Mouse (Mus musculus) liver, embryonic 14.5 days (tissue): Measurements from ENCODE around the gene Actb.

ENCODE experiments used
- CTCF ChIP-seq: IDR thresholded peaks from 2 replicates; pipeline ENCODE4 v1.5.1; 2016; ENCODE audit warnings: antibody characterized with exemption, low read depth, control low read depth
- EP300 ChIP-seq: IDR thresholded peaks from 2 replicates; pipeline ENCODE4 v1.6.1; 2016; ENCODE audit warnings: antibody characterized with exemption, low read depth

DNA sequence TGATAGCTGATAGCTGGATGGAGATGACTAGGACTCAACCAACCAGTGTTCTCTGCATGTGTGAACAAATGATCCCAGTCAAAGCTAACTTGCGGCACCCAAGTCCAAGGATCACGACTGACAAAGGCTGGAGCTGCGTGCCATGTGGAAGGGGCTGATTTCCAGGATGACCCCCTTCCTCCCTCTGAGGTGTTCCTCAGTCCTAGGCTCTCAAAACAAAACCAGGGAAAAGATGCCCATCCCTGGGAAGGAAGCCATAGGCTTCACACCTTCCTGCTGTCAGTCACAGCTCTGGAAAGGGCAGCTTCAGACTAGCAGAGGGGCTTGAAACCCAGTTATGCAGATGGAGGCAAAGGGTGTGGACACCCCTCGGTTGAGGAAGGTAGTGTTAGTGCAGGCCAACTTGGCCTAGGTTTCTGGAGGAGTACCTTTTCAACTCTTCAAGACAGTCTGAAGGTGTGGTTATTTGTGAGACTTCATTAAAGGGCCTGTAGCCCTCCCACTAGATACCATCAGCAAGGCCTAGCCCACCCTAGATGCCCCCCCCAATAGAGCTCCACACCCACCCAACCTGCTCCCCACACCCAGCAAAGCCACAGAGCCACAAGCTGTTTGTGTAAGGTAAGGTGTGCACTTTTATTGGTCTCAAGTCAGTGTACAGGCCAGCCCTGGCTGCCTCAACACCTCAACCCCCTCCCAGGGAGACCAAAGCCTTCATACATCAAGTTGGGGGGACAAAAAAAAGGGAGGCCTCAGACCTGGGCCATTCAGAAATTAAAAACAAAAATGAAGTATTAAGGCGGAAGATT, 3.8 kb downstream of the Actb start:
- TF ChIP-seq CTCF (no peak), EP300 (no peak; the same call in 1 of the 2 replicates)
